Mouse (Mus musculus): ENCODE measurements around the gene Tnn. TPM values are rescaled to one million over a fixed set of nuclear protein-coding genes. Genes with fewer than 3 reads are reported as not detected.

The Tnn gene
- under 1 TPM; 0.37 to 0.48 TPM for total RNA-seq (2021)
- long read RNA-seq, experiment 1: 0 reads
- long read RNA-seq, experiment 2: 0 reads

DNA sequence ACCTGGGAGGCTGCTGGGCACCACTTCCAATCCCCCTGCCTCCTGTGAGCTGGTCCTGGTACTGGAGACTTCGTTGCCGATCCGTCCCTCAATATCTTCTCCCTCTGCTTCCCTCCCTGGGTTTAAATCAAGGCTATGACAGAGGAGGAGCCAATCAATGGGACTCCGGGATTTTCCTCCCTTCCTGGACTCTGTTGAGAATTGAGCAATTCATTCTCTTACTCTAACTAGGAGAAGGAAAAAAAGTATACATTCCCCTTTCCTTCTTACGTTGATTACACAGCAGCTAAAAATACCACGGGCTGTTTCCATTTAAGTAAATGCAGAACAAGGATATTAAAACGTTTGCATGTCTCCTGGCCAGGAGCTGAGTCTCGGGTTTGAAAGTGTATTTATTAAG, at the start of gene Tnn:
Gene Tnn, minus strand, starts transcription at position 101 of the 400 bp plus-strand sequence.
- TF ChIP-seq CTCF (IDR thresholded peaks at IDR 0.05): no peak
- Histone ChIP-seq H3K4me3 (no peak within 1 kb of the TSS), H3K27ac (no peak within 1 kb of the TSS)
- no peak for DNase-seq (ENCODE audit: extremely low spot score in 1 of 2, low spot score in 2 of 2)
- intact Hi-C loops (cut with DNase I): no loop called here

DNA sequence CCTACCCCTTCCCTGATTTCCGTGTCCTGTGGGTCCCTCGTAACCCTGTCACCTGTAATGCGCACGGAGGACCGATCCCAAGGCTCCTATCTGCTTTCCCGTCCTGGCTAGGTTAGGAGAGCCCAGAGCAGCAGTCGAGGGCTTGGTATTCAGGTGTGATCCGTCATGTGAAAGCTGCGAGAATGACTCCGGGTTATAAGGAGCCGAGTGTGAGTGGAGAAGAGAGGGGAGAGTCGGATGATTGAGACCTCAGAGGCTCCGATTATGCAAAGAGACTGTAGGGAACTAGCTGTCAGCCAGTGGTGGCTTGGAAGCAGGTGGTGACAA, 41.9 kb upstream of the Tnn start:
- H3K4me3 ChIP-seq: peak overlapping the region; percentile 93
- no peak for TF ChIP-seq CTCF (IDR thresholded peaks at IDR 0.05)
- DNase-seq (ENCODE audit: extremely low spot score in 1 of 2, low spot score in 2 of 2): no peak
- H3K27ac ChIP-seq: peak overlapping the region; percentile 93
- intact Hi-C loops (cut with DNase I): loop anchor here (1.0 kb wide), 1 partner anchor 18 kb away; no protein-coding TSS in a partner anchor

DNA sequence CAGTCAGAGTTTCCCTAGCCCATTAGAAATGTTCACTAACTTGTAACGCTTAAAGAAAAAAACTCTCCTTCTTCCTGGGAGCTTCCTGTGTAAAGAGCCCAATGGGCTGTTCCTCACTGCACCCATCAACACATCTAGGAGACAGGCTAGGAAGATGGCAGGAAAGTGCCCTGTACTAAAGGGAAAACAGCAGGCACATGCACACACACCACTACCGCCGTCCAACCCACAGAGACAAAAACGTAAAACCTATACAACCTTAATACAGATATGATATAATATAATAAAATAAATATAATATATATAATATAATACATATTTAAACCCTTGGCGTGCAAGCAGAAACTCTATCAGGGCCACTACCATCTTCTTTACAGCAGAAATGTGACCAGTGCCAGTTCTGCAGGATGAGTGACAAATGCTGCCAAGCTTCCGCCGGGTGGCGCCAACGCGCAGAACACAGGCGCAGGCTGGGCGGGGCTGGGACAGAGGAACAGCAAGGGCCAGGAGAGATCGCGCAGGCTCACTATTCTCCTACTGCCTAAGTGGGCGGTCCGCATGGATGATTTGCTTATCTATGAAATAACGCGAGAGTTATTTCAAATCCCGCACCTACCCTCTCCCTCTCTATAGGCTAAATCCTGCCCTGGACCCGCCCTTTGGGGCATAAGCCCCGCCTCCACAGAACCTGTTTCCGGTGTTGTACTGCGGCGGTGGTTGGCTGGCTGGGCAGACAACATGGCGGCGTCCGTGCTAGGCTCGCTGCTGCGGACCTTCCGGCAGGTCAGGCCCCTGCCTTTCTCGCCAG, 41.4 kb upstream of the Tnn start, which contains the start of gene Mrps14:
Gene Mrps14, plus strand, starts transcription at position 687 of the 808 bp plus-strand sequence.
- TF ChIP-seq CTCF (IDR thresholded peaks at IDR 0.05): peak; percentile 86
- DNase-seq (ENCODE audit: extremely low spot score in 1 of 2, low spot score in 2 of 2): peak; percentile 97
- Histone ChIP-seq H3K27ac (peak within 1 kb of the TSS; percentile 93), H3K4me3 (peak within 1 kb of the TSS; percentile 93)
- intact Hi-C loops (cut with DNase I): loop anchor here (1.0 kb wide), 1 partner anchor 19 kb away; no protein-coding TSS in a partner anchor

DNA sequence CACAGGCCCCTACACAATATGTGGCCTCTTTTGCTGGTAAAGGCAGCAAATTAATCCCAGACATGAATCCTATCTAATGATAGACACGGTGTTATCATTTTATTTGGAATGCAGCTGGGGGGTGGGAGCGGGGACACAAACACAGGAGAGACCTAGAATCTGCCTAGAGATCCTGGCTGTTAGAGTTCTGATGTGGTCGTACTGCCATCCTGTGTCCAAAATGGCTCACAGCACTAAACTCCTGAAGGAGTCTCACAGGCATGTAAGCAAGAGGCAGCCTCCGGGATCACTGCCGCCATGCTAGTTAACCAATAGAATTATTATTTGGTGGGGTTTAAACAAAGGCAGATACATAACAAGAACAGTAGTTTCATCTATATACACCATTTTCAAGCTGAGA, 31.1 kb upstream of the Tnn start:
- TF ChIP-seq CTCF (IDR thresholded peaks at IDR 0.05): peak; percentile 71
- DNase-seq (ENCODE audit: extremely low spot score in 1 of 2, low spot score in 2 of 2): peak; percentile 50 to 51
- no peak overlapping the region for H3K27ac ChIP-seq
- intact Hi-C loops (cut with DNase I): loop anchor here (1.0 to 10.0 kb wide), 6 partner anchors 85 to 1470 kb away; partner anchors contain the start of gene Tnr
- H3K4me3 ChIP-seq: no peak overlapping the region

DNA sequence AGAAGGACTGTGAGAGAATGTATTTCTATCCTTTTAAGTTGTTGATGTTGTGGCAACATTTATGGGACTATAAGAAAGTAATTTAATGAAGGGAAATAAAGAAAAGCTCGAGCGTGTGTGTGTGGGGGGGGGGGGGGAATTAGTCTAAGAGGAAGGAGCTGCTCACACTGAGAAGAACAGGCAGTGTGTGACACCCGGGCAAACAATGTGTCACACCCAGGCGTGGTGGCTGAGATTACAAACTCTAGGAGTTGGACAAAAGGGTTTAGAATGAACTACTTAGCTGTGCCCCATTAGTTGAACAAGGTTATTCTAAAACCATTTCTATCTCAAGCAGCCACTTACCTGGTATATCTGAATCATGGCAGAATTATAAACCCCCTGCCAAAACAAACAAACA, 27.8 kb upstream of the Tnn start:
- DNase-seq (ENCODE audit: extremely low spot score in 1 of 2, low spot score in 2 of 2): no peak
- TF ChIP-seq CTCF (IDR thresholded peaks at IDR 0.05): no peak
- intact Hi-C loops (cut with DNase I): loop anchor here (5.0 to 10.0 kb wide), 4 partner anchors 269 to 1466 kb away; partner anchors contain the start of gene Tnr
- no peak overlapping the region for H3K4me3 ChIP-seq
- no peak overlapping the region for H3K27ac ChIP-seq

DNA sequence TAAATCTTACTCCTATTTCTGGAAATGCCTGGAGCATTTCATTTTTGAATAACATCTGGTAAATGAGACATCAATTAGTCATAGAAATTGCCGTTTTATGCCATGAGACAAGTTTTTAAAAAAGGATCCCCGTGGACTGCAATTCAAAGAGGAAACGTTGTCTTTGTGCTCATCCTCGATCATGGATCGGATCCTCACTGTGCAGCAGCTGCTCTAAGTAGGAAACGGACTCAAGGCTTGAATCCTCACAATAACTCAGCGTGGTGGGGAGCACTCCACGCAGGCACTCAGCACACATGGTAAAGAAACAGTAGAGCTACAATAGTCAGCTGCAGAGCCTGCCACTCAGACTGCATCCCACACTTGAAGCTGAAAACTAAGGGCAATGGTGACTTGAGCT, 23.5 kb upstream of the Tnn start:
- intact Hi-C loops (cut with DNase I): no loop called here
- no peak overlapping the region for H3K4me3 ChIP-seq
- no peak for TF ChIP-seq CTCF (IDR thresholded peaks at IDR 0.05)
- DNase-seq (ENCODE audit: extremely low spot score in 1 of 2, low spot score in 2 of 2): no peak
- no peak overlapping the region for H3K27ac ChIP-seq

DNA sequence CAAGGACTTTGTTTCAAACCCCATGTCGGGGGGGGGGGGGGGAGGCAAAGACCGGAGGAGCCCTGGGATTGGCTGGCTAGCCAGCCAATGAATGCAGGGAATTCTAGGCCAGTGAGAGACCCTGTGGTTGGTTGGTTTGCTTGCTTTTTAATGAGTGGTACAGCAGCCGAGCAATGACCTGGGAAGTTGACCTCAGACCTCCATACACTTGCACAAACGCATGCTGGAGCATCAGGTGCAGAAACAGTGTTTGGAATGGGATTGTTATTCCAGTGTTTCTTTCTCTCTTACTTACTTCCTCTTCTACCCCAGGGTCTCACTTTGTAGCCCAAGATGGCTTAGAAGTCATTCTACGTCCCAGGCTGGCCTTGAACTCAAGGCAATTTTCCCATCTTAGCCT, 13.2 kb upstream of the Tnn start:
- no peak for TF ChIP-seq CTCF (IDR thresholded peaks at IDR 0.05)
- DNase-seq (ENCODE audit: extremely low spot score in 1 of 2, low spot score in 2 of 2): no peak
- intact Hi-C loops (cut with DNase I): no loop called here
- no peak overlapping the region for H3K27ac ChIP-seq
- no peak overlapping the region for H3K4me3 ChIP-seq

- H3K4me3 ChIP-seq: no peak overlapping the region
- no peak for DNase-seq (ENCODE audit: extremely low spot score in 1 of 2, low spot score in 2 of 2)
- TF ChIP-seq CTCF (IDR thresholded peaks at IDR 0.05): no peak
- H3K27ac ChIP-seq: no peak overlapping the region
- intact Hi-C loops (cut with DNase I): no loop called here
Observed at GRCm38 (mm10) chr1:160158190-160158589, 4.8 kb upstream of the Tnn start.

- DNase-seq (ENCODE audit: extremely low spot score in 1 of 2, low spot score in 2 of 2): no peak
- TF ChIP-seq CTCF (IDR thresholded peaks at IDR 0.05): no peak
- Histone ChIP-seq H3K4me3 (no peak overlapping the region), H3K27ac (no peak overlapping the region)
- intact Hi-C loops (cut with DNase I): no loop called here
Observed at GRCm38 (mm10) chr1:160150726-160151125, 2.7 kb downstream of the Tnn start.

DNA sequence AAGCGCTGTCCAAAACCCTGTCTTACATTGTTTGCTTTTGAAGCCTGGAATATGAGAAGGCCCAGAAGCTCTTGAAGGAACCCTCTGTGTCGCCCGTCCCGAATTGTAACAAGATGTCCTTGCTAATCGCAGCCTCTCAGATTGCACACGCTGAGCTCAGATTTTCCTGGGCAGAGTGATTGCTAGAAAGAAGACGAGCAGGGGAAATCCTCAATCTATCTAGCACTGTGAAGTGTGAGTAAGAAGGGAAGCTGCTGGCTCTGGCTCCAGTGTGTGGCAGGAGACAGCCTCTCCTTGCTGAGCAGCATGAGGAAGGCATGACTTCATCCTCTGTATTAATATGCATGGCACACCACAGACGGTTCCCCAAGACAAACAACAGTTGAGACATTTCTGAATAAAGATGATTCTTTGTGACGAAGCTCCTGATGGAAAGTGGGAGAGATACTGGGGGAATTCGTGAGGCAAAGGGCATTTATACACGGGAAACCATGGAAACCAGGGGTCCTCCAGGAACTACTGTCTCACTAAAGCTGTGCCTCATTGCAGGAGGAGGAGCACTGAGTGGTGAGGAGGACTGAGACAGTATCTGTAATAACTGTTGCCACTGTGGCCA, 4.0 kb downstream of the Tnn start:
- peak; percentile 20 to 25 for DNase-seq (ENCODE audit: extremely low spot score in 1 of 2, low spot score in 2 of 2)
- no peak overlapping the region for H3K4me3 ChIP-seq
- no peak overlapping the region; the same call in 1 of the 2 replicates for H3K27ac ChIP-seq
- no peak; the same call in 1 of the 2 replicates for TF ChIP-seq CTCF (IDR thresholded peaks at IDR 0.05)
- intact Hi-C loops (cut with DNase I): no loop called here

- Histone ChIP-seq H3K4me3 (no peak overlapping the region), H3K27ac (no peak overlapping the region)
- no peak; the same call in 1 of the 2 replicates for TF ChIP-seq CTCF (IDR thresholded peaks at IDR 0.05)
- intact Hi-C loops (cut with DNase I): no loop called here
- DNase-seq (ENCODE audit: extremely low spot score in 1 of 2, low spot score in 2 of 2): no peak
Observed at GRCm38 (mm10) chr1:160147274-160147673, 6.1 kb downstream of the Tnn start.

- H3K27ac ChIP-seq: no peak overlapping the region
- intact Hi-C loops (cut with DNase I): no loop called here
- no peak for TF ChIP-seq CTCF (IDR thresholded peaks at IDR 0.05)
- no peak for DNase-seq (ENCODE audit: extremely low spot score in 1 of 2, low spot score in 2 of 2)
- no peak overlapping the region for H3K4me3 ChIP-seq
Observed at GRCm38 (mm10) chr1:160145606-160146005, 7.8 kb downstream of the Tnn start.
